Mouse (Mus musculus) liver, postnatal 0 days (tissue): ENCODE measurements around the gene Faim2. TPM values are rescaled to one million over a fixed set of nuclear protein-coding genes. Genes with fewer than 3 reads are reported as not detected.

ENCODE experiments used
- ATAC-seq: fragments of 200-750 bp; cut with Nextera tagmentation; 2 replicates; pipeline ENCODE4 v1.8.0; 2017; ENCODE audit warnings: mild to moderate bottlenecking, moderate library complexity
- DNase-seq: peaks from one replicate; pipeline ENCODE4 v3.0.0-alpha.2; 2016
- H3K27ac ChIP-seq: fragments of 300-500 bp; sonication (generic); 2 replicates; pipeline ENCODE4 v1.5.1; 2014; ENCODE audit warnings: antibody characterized with exemption, moderate library complexity, mild to moderate bottlenecking, low read depth
- H3K27me3 ChIP-seq: fragments of 300-500 bp; sonication (generic); 2 replicates; pipeline ENCODE4 v1.6.1; 2014; ENCODE audit warnings: low read length, control low read depth, mixed read lengths; ENCODE audit not compliant: insufficient read depth
- H3K36me3 ChIP-seq: fragments of 300-500 bp; sonication (generic); replicated peaks from 2 replicates; pipeline ENCODE4 v1.6.1; 2014; ENCODE audit warnings: mild to moderate bottlenecking, control low read depth, low read length, moderate library complexity, mixed read lengths; ENCODE audit not compliant: insufficient read depth
- H3K4me1 ChIP-seq: fragments of 300-500 bp; sonication (generic); 2 replicates; pipeline ENCODE4 v1.6.1; 2014; ENCODE audit warnings: antibody characterized with exemption, mild to moderate bottlenecking, control low read depth; ENCODE audit not compliant: insufficient read depth
- H3K4me2 ChIP-seq: fragments of 300-500 bp; sonication (generic); 2 replicates; pipeline ENCODE4 v1.6.1; 2014; ENCODE audit warnings: low read depth, mild to moderate bottlenecking, low read length, moderate library complexity, mixed read lengths
- H3K4me3 ChIP-seq: fragments of 300-500 bp; sonication (generic); 2 replicates; pipeline ENCODE4 v1.5.1; 2014; ENCODE audit warnings: low read depth, low read length
- H3K9ac ChIP-seq: fragments of 300-500 bp; sonication (generic); replicated peaks from 2 replicates; pipeline ENCODE4 v1.6.1; 2014; ENCODE audit warnings: mild to moderate bottlenecking, moderate library complexity
- H3K9me3 ChIP-seq: fragments of 300-500 bp; sonication (generic); 2 replicates; pipeline ENCODE4 v1.6.1; 2016; ENCODE audit warnings: mild to moderate bottlenecking, control low read depth, low read length, mixed read lengths
- CTCF ChIP-seq: sonication (generic); IDR thresholded peaks from 2 replicates; pipeline ENCODE4 v1.5.1; 2016; ENCODE audit warnings: antibody characterized with exemption, low read depth
- EP300 ChIP-seq: IDR thresholded peaks from 2 replicates; pipeline ENCODE4 v1.6.1; 2016; ENCODE audit warnings: antibody characterized with exemption, low read depth, mild to moderate bottlenecking
- WGBS: fragments of 180-500 bp; shearing (Covaris S2); extraction: QIAGEN DNeasy Blood & Tissue Kit; methylation state at CpG from one replicate; pipeline ENCODE4 v1.1.7; 2014; ENCODE audit not compliant: insufficient replicate concordance; 5-methylcytosine and 5-hydroxymethylcytosine counted together
- polyA plus RNA-seq: library from polyadenylated mRNA; unstranded; fragments of >200 nt; fragmentation: Nextera tagmentation; extraction: Ambion mirVana; gene quantifications from 2 replicates; pipeline ENCODE4 v1.2.1, GENCODE M21; 2015

The Faim2 gene
- polyA plus RNA-seq, 1 experiment from 2014 or later: not detected

- Histone ChIP-seq H3K36me3 (no peaks in the 10 kb centered on the region), H3K27me3 (no peaks in the 10 kb centered on the region), H3K4me3 (no peak overlapping the region), H3K9me3 (no peaks in the 10 kb centered on the region), H3K9ac (no peak overlapping the region), H3K4me1 (peaks cover 18% of the 10 kb centered on the region), H3K27ac (peak overlapping the region; percentile 71), H3K4me2 (0 out of 2 replicates have a peak overlapping the region, but pooled peaks have one; percentile 6)
- ATAC-seq (no peak), DNase-seq (no peak)
- 56% methylated on average over 4 of the region's 4 CpGs for WGBS
- no peak for TF ChIP-seq CTCF
- TF ChIP-seq EP300: no peak
Measured at GRCm38 (mm10) chr15:99498356-99498755, 29.6 kb downstream of the Faim2 start.

GRCm38 (mm10) chr15:99497527-99498242 lies 30.3 kb downstream of the Faim2 start:
- Histone ChIP-seq H3K9me3 (no peaks in the 10 kb centered on the region), H3K36me3 (no peaks in the 10 kb centered on the region), H3K4me2 (0 out of 2 replicates have a peak overlapping the region, but pooled peaks have one; percentile 6), H3K27me3 (no peaks in the 10 kb centered on the region), H3K27ac (peak overlapping the region; percentile 71), H3K4me1 (peaks cover 18% of the 10 kb centered on the region), H3K4me3 (no peak overlapping the region), H3K9ac (no peak overlapping the region)
- TF ChIP-seq CTCF (no peak), EP300 (no peak)
- WGBS: 38% methylated on average over 12 of the region's 12 CpGs
- ATAC-seq (peak; percentile 22; the same call in 1 of the 2 replicates), DNase-seq (no peak)

GRCm38 (mm10) chr15:99497061-99497460 lies 30.9 kb downstream of the Faim2 start:
- no peak overlapping the region for H3K9ac ChIP-seq
- H3K4me3 ChIP-seq: no peak overlapping the region
- peaks cover 16% of the 10 kb centered on the region for H3K4me1 ChIP-seq
- 15% methylated on average over 4 of the region's 4 CpGs for WGBS
- ATAC-seq (no peak), DNase-seq (peak; percentile 52)
- TF ChIP-seq CTCF (peak; percentile 82), EP300 (no peak)
- no peak overlapping the region for H3K4me2 ChIP-seq
- H3K9me3 ChIP-seq: no peaks in the 10 kb centered on the region
- no peaks in the 10 kb centered on the region for H3K36me3 ChIP-seq
- H3K27me3 ChIP-seq: no peaks in the 10 kb centered on the region
- no peak overlapping the region for H3K27ac ChIP-seq

GRCm38 (mm10) chr15:99484745-99485144 lies 43.2 kb downstream of the Faim2 start:
- H3K27me3 ChIP-seq: no peaks in the 10 kb centered on the region
- H3K36me3 ChIP-seq: no peaks in the 10 kb centered on the region
- no peak for DNase-seq
- H3K4me3 ChIP-seq: no peak overlapping the region
- ATAC-seq: no peak
- H3K9ac ChIP-seq: no peak overlapping the region
- 30% methylated on average over 6 of the region's 6 CpGs for WGBS
- H3K4me2 ChIP-seq: no peak overlapping the region
- no peak overlapping the region for H3K27ac ChIP-seq
- no peaks in the 10 kb centered on the region for H3K4me1 ChIP-seq
- no peak for TF ChIP-seq EP300
- no peak for TF ChIP-seq CTCF
- H3K9me3 ChIP-seq: no peaks in the 10 kb centered on the region

- WGBS: 66% methylated on average over 1 of the region's 1 CpGs
- ATAC-seq (no peak), DNase-seq (no peak)
- Histone ChIP-seq H3K27ac (no peak overlapping the region), H3K4me2 (no peak overlapping the region), H3K4me1 (peaks cover 6% of the 10 kb centered on the region), H3K36me3 (no peaks in the 10 kb centered on the region), H3K27me3 (no peaks in the 10 kb centered on the region), H3K9me3 (no peaks in the 10 kb centered on the region), H3K4me3 (no peak overlapping the region), H3K9ac (no peak overlapping the region)
- TF ChIP-seq EP300: no peak
- no peak for TF ChIP-seq CTCF
Measured at GRCm38 (mm10) chr15:99475814-99476213, 52.2 kb downstream of the Faim2 start.

- WGBS: under 1% methylated on average over 26 of the region's 26 CpGs
- DNase-seq: peak; percentile 90
- Histone ChIP-seq H3K4me1 (peaks cover 6% of the 10 kb centered on the region), H3K36me3 (no peaks in the 10 kb centered on the region), H3K4me2 (peak within 1 kb of the TSS; percentile 80), H3K9me3 (no peaks in the 10 kb centered on the region), H3K27ac (peak within 1 kb of the TSS; percentile 75), H3K27me3 (no peaks in the 10 kb centered on the region), H3K9ac (peak within 1 kb of the TSS; percentile 66), H3K4me3 (peak within 1 kb of the TSS; percentile 72)
- ATAC-seq: peak; percentile 91
- no peak for TF ChIP-seq EP300
- peak; percentile 56 for TF ChIP-seq CTCF
Measured at GRCm38 (mm10) chr15:99474576-99474926, 53.4 kb downstream of the Faim2 start, which contains the start of gene Bcdin3d. TSS of gene Bcdin3d (minus strand) at chr15:99474730.
